32 mouse cellular contexts compared by ENCODE assay signal in genomic region chr6:137494136-137494475, GRCm38 (mm10).
"Had no signal": no experiment of that assay in that cellular context is flagged by ENCODE, and none has a peak within 500 bp of the region (broad histone marks: within the 10 kb centered on the region; RNA-seq: fewer than 3 reads in every experiment).

No protein-coding gene starts in this region.

- H3K9me3 ChIP-seq: limb, embryonic 10.5 days; limb, embryonic 12.5 days; limb, embryonic 13.5 days; limb, embryonic 15.5 days; liver, embryonic 13.5 days; liver, embryonic 15.5 days; lung, embryonic 15.5 days; midbrain, embryonic 10.5 days; midbrain, embryonic 12.5 days; midbrain, embryonic 13.5 days; midbrain, embryonic 15.5 days; neural tube, embryonic 12.5 days; neural tube, embryonic 13.5 days had no signal

- H3K4me2 ChIP-seq: limb, embryonic 12.5 days; limb, embryonic 13.5 days; limb, embryonic 15.5 days; liver, embryonic 11.5 days; liver, embryonic 13.5 days; liver, embryonic 15.5 days; lung, embryonic 14.5 days; lung, embryonic 15.5 days; midbrain, embryonic 11.5 days; midbrain, embryonic 12.5 days; midbrain, embryonic 13.5 days; midbrain, embryonic 15.5 days; neural tube, embryonic 12.5 days; neural tube, embryonic 13.5 days had no signal

- H3K27ac ChIP-seq: limb, embryonic 10.5 days; limb, embryonic 12.5 days; limb, embryonic 13.5 days; limb, embryonic 15.5 days; liver, embryonic 13.5 days; liver, embryonic 14.5 days; liver, embryonic 15.5 days; lung, embryonic 15.5 days; macrophage; midbrain, embryonic 10.5 days; midbrain, embryonic 12.5 days; midbrain, embryonic 13.5 days; midbrain, embryonic 15.5 days; neural tube, embryonic 12.5 days; neural tube, embryonic 13.5 days had no signal

- H3K27me3 ChIP-seq: limb, embryonic 12.5 days; limb, embryonic 13.5 days; limb, embryonic 15.5 days; liver, embryonic 13.5 days; liver, embryonic 15.5 days; lung, embryonic 15.5 days; megakaryocyte, embryonic 14.5 days; midbrain, embryonic 12.5 days; midbrain, embryonic 13.5 days; midbrain, embryonic 15.5 days; neural tube, embryonic 12.5 days; neural tube, embryonic 13.5 days had no signal

- H3K4me3 ChIP-seq: limb, embryonic 10.5 days; limb, embryonic 12.5 days; limb, embryonic 13.5 days; limb, embryonic 15.5 days; liver, embryonic 13.5 days; liver, embryonic 15.5 days; lung, embryonic 15.5 days; megakaryocyte, embryonic 14.5 days; midbrain, embryonic 10.5 days; midbrain, embryonic 12.5 days; midbrain, embryonic 13.5 days; midbrain, embryonic 15.5 days; myocyte; neural tube, embryonic 12.5 days; neural tube, embryonic 13.5 days had no signal

- H3K4me1 ChIP-seq: limb, embryonic 10.5 days; limb, embryonic 12.5 days; limb, embryonic 13.5 days; limb, embryonic 15.5 days; liver, embryonic 13.5 days; liver, embryonic 15.5 days; lung, embryonic 15.5 days; megakaryocyte, embryonic 14.5 days; midbrain, embryonic 12.5 days; midbrain, embryonic 13.5 days; midbrain, embryonic 15.5 days; neural tube, embryonic 12.5 days; neural tube, embryonic 13.5 days had no signal

- DNase-seq: left cerebral cortex, postnatal 4 days; liver; liver, embryonic 13.5 days; liver, postnatal 0 days; lung, adult 18-20 months; lung, adult 2 months; lung, embryonic 14.5 days; lung, postnatal 10 days; lung, postnatal 14 days; lung, postnatal 36 days; lung, postnatal 4 days; midbrain, embryonic 14.5 days had no signal

- H3K9ac ChIP-seq: limb, embryonic 12.5 days; limb, embryonic 13.5 days; limb, embryonic 15.5 days; liver, embryonic 13.5 days; liver, embryonic 14.5 days; liver, embryonic 15.5 days; liver, postnatal 0 days; lung, embryonic 14.5 days; lung, embryonic 15.5 days; midbrain, embryonic 12.5 days; midbrain, embryonic 13.5 days; midbrain, embryonic 15.5 days; neural tube, embryonic 12.5 days; neural tube, embryonic 13.5 days had no signal

- H3K36me3 ChIP-seq: limb, embryonic 10.5 days; limb, embryonic 12.5 days; liver, embryonic 13.5 days; liver, embryonic 15.5 days; lung, embryonic 15.5 days; midbrain, embryonic 10.5 days; midbrain, embryonic 12.5 days; midbrain, embryonic 13.5 days; midbrain, embryonic 15.5 days; neural tube, embryonic 12.5 days; neural tube, embryonic 13.5 days had no signal

- ATAC-seq: liver, postnatal 0 days; lung, postnatal 0 days; midbrain, embryonic 13.5 days; midbrain, embryonic 15.5 days; midbrain, embryonic 16.5 days had no signal
